Mouse (Mus musculus) kidney, adult 2 months (tissue): ENCODE measurements around the gene Kansl1.

ENCODE experiments used
- CTCF ChIP-seq: fragments of 200-500 bp; conservative IDR thresholded peaks from 2 replicates; pipeline ENCODE4 v1.5.1; 2011; ENCODE audit warnings: low read depth, mild to moderate bottlenecking, control low read depth, low read length, moderate library complexity, mixed read lengths; ENCODE audit not compliant: insufficient read depth, insufficient read length
- POLR2A ChIP-seq: fragments of 200-500 bp; IDR thresholded peaks from one replicate; pipeline ENCODE4 v1.6.1; 2011; ENCODE audit warnings: low read depth, low read length, control low read depth

DNA sequence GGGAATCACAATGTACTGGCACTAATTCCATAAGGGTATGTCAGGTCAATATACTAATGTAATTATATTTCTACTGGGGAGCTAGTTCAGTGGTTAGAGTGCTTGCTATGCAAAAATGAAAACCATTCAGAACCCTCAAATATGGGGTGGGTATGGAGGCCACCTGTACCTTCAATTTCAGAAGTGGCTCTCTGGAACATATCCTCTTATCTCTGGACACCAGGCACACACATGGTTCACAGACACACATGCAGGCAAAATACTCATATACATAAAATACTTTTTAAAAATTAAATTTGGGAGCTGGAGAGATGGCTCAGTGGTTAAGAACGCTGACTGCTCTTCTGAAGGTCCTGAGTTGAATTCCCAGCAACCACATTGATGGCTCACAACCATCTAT, 16.0 kb downstream of the Kansl1 start:
- TF ChIP-seq CTCF: no peak
- TF ChIP-seq POLR2A: no peak
